Mouse (Mus musculus) neural tube, embryonic 13.5 days (tissue): ENCODE measurements around the gene Gm20605. TPM values are rescaled to one million over a fixed set of nuclear protein-coding genes. Genes with fewer than 3 reads are reported as not detected.

Source experiments
- ATAC-seq: fragments of 200-750 bp; cut with Nextera tagmentation; 2 replicates; pipeline ENCODE4 v1.8.0; 2017; ENCODE audit warnings: low read depth, mild to moderate bottlenecking, moderate TSS enrichment, moderate library complexity
- H3K27ac ChIP-seq: fragments of 300-500 bp; sonication (generic); replicated peaks from 2 replicates; pipeline ENCODE4 v1.5.1; 2015; ENCODE audit warnings: moderate library complexity, mild to moderate bottlenecking, inconsistent platforms
- H3K27me3 ChIP-seq: fragments of 300-500 bp; sonication (generic); 2 replicates; pipeline ENCODE4 v1.6.1; 2015; ENCODE audit warnings: mild to moderate bottlenecking, inconsistent platforms
- H3K36me3 ChIP-seq: fragments of 300-500 bp; sonication (generic); 2 replicates; pipeline ENCODE4 v1.6.1; 2015; ENCODE audit warnings: mild to moderate bottlenecking, inconsistent platforms
- H3K4me1 ChIP-seq: fragments of 300-500 bp; sonication (generic); replicated peaks from 2 replicates; pipeline ENCODE4 v1.6.1; 2015; ENCODE audit warnings: inconsistent platforms
- H3K4me2 ChIP-seq: fragments of 300-500 bp; sonication (generic); 2 replicates; pipeline ENCODE4 v1.6.1; 2015; ENCODE audit warnings: inconsistent platforms, mild to moderate bottlenecking, moderate library complexity
- H3K4me3 ChIP-seq: fragments of 300-500 bp; sonication (generic); 2 replicates; pipeline ENCODE4 v1.5.1; 2015; ENCODE audit warnings: mild to moderate bottlenecking, inconsistent platforms
- H3K9ac ChIP-seq: fragments of 300-500 bp; sonication (generic); 2 replicates; pipeline ENCODE4 v1.6.1; 2015; ENCODE audit warnings: moderate library complexity, mild to moderate bottlenecking, inconsistent platforms
- H3K9me3 ChIP-seq: fragments of 300-500 bp; sonication (generic); 2 replicates; pipeline ENCODE4 v1.6.1; 2016; ENCODE audit warnings: inconsistent platforms
- WGBS: fragments of 180-500 bp; shearing (Covaris S2); methylation state at CpG from one replicate; pipeline ENCODE4 v1.1.7; 2015; 5-methylcytosine and 5-hydroxymethylcytosine counted together
- polyA plus RNA-seq: library from polyadenylated mRNA; unstranded; fragments of >200 nt; fragmentation: Nextera tagmentation; extraction: Ambion mirVana; gene quantifications from 2 replicates; pipeline ENCODE4 v1.2.1, GENCODE M21; 2015

Gm20605 gene
- polyA plus RNA-seq, 1 experiment from 2014 or later, result 7.9 TPM

- H3K27ac ChIP-seq, result peak overlapping the region; percentile 77
- H3K27me3 ChIP-seq, result no peaks in the 10 kb centered on the region
- peak overlapping the region; percentile 69 for H3K4me3 ChIP-seq
- under 1% methylated on average over 19 of the region's 19 CpGs for WGBS
- ATAC-seq, result peak; percentile 65
- H3K36me3 ChIP-seq, result peaks cover 17% of the 10 kb centered on the region
- peaks cover 45% of the 10 kb centered on the region for H3K4me1 ChIP-seq
- peak overlapping the region; percentile 94 for H3K9ac ChIP-seq
- no peaks in the 10 kb centered on the region for H3K9me3 ChIP-seq
- peak overlapping the region; percentile 90 for H3K4me2 ChIP-seq
Measured at GRCm38 (mm10) chr5:137600281-137600618, 28.7 kb upstream of the Gm20605 start.

GRCm38 (mm10) chr5:137600619-137601364 is 28.2 kb upstream of the Gm20605 start, which contains the start of gene Mospd3:
Mospd3 (minus strand) TSS chr5:137601058.
- ATAC-seq, result peak; percentile 95
- H3K27me3 ChIP-seq, result no peaks in the 10 kb centered on the region
- H3K4me3 ChIP-seq, result peak within 1 kb of the TSS; percentile 69
- H3K4me1 ChIP-seq, result peaks cover 45% of the 10 kb centered on the region
- under 1% methylated on average over 41 of the region's 41 CpGs for WGBS
- no peaks in the 10 kb centered on the region for H3K9me3 ChIP-seq
- peak within 1 kb of the TSS; percentile 90 for H3K4me2 ChIP-seq
- H3K9ac ChIP-seq, result peak within 1 kb of the TSS; percentile 94
- peaks cover 17% of the 10 kb centered on the region for H3K36me3 ChIP-seq
- peak within 1 kb of the TSS; percentile 77 for H3K27ac ChIP-seq

- Histone ChIP-seq H3K4me1 (peaks cover 45% of the 10 kb centered on the region), H3K4me2 (peak overlapping the region; percentile 90), H3K27ac (peak overlapping the region; percentile 9; the same call in 1 of the 2 replicates), H3K36me3 (peaks cover 17% of the 10 kb centered on the region), H3K9me3 (no peaks in the 10 kb centered on the region), H3K4me3 (peak overlapping the region; percentile 69), H3K27me3 (no peaks in the 10 kb centered on the region), H3K9ac (peak overlapping the region; percentile 66)
- no peak for ATAC-seq
- WGBS, result 2% methylated on average over 22 of the region's 22 CpGs
Measured at GRCm38 (mm10) chr5:137601365-137601729, 27.6 kb upstream of the Gm20605 start.

GRCm38 (mm10) chr5:137607860-137608653 is 20.9 kb upstream of the Gm20605 start:
- no peak for ATAC-seq
- WGBS, result 8% methylated on average over 26 of the region's 26 CpGs
- Histone ChIP-seq H3K4me1 (peaks cover 29% of the 10 kb centered on the region), H3K27ac (no peak overlapping the region), H3K4me3 (peak overlapping the region; percentile 16), H3K9ac (peak overlapping the region; percentile 62), H3K9me3 (no peaks in the 10 kb centered on the region), H3K27me3 (peaks cover 21% of the 10 kb centered on the region), H3K4me2 (peak overlapping the region; percentile 45), H3K36me3 (no peaks in the 10 kb centered on the region)

- peak overlapping the region; percentile 45 for H3K4me2 ChIP-seq
- H3K36me3 ChIP-seq, result no peaks in the 10 kb centered on the region
- ATAC-seq, result no peak
- 15% methylated on average over 22 of the region's 23 CpGs for WGBS
- no peak overlapping the region for H3K27ac ChIP-seq
- peak overlapping the region; percentile 16 for H3K4me3 ChIP-seq
- peaks cover 21% of the 10 kb centered on the region for H3K27me3 ChIP-seq
- H3K9me3 ChIP-seq, result no peaks in the 10 kb centered on the region
- peaks cover 24% of the 10 kb centered on the region for H3K4me1 ChIP-seq
- peak overlapping the region; percentile 62 for H3K9ac ChIP-seq
Measured at GRCm38 (mm10) chr5:137608654-137609190, 20.3 kb upstream of the Gm20605 start.

- H3K27me3 ChIP-seq, result peaks cover 21% of the 10 kb centered on the region
- no peak overlapping the region for H3K9ac ChIP-seq
- H3K36me3 ChIP-seq, result no peaks in the 10 kb centered on the region
- H3K4me3 ChIP-seq, result no peak overlapping the region
- 0 out of 2 replicates have a peak overlapping the region, but pooled peaks have one; percentile 45 for H3K4me2 ChIP-seq
- ATAC-seq, result no peak
- peaks cover 21% of the 10 kb centered on the region for H3K4me1 ChIP-seq
- no peak overlapping the region for H3K27ac ChIP-seq
- no peaks in the 10 kb centered on the region for H3K9me3 ChIP-seq
- 45% methylated on average over 3 of the region's 3 CpGs for WGBS
Measured at GRCm38 (mm10) chr5:137609292-137609691, 19.7 kb upstream of the Gm20605 start.

GRCm38 (mm10) chr5:137610056-137610455 is 18.9 kb upstream of the Gm20605 start:
- 74% methylated on average over 4 of the region's 4 CpGs for WGBS
- Histone ChIP-seq H3K27me3 (peaks cover 21% of the 10 kb centered on the region), H3K4me1 (peaks cover 21% of the 10 kb centered on the region), H3K4me2 (peak overlapping the region; percentile 37), H3K36me3 (no peaks in the 10 kb centered on the region), H3K27ac (no peak overlapping the region), H3K9ac (0 out of 2 replicates have a peak overlapping the region, but pooled peaks have one; percentile 47), H3K9me3 (no peaks in the 10 kb centered on the region), H3K4me3 (peak overlapping the region; percentile 10)
- ATAC-seq, result no peak

GRCm38 (mm10) chr5:137610548-137611244 is 18.3 kb upstream of the Gm20605 start:
- Histone ChIP-seq H3K36me3 (no peaks in the 10 kb centered on the region), H3K4me3 (peak overlapping the region; percentile 10), H3K4me2 (peak overlapping the region; percentile 37), H3K27ac (peak overlapping the region; percentile 78), H3K27me3 (peaks cover 21% of the 10 kb centered on the region), H3K9ac (peak overlapping the region; percentile 47; the same call in 1 of the 2 replicates), H3K4me1 (peaks cover 21% of the 10 kb centered on the region), H3K9me3 (no peaks in the 10 kb centered on the region)
- 20% methylated on average over 12 of the region's 12 CpGs for WGBS
- no peak for ATAC-seq

GRCm38 (mm10) chr5:137611245-137611602 is 17.8 kb upstream of the Gm20605 start:
- no peaks in the 10 kb centered on the region for H3K36me3 ChIP-seq
- H3K27me3 ChIP-seq, result peaks cover 21% of the 10 kb centered on the region
- peak overlapping the region; percentile 10 for H3K4me3 ChIP-seq
- H3K4me1 ChIP-seq, result peaks cover 21% of the 10 kb centered on the region
- peak overlapping the region; percentile 47; the same call in 1 of the 2 replicates for H3K9ac ChIP-seq
- peak overlapping the region; percentile 78 for H3K27ac ChIP-seq
- H3K4me2 ChIP-seq, result peak overlapping the region; percentile 37
- no peaks in the 10 kb centered on the region for H3K9me3 ChIP-seq
- 0 out of 2 replicates have a peak, but pooled peaks have one; percentile 8 for ATAC-seq
- WGBS, result 44% methylated on average over 6 of the region's 6 CpGs

- no peaks in the 10 kb centered on the region for H3K36me3 ChIP-seq
- H3K4me1 ChIP-seq, result peaks cover 17% of the 10 kb centered on the region
- H3K27ac ChIP-seq, result no peak overlapping the region
- no peak for ATAC-seq
- no peak overlapping the region for H3K9ac ChIP-seq
- H3K9me3 ChIP-seq, result no peaks in the 10 kb centered on the region
- no peak overlapping the region for H3K4me2 ChIP-seq
- H3K27me3 ChIP-seq, result peaks cover 12% of the 10 kb centered on the region
- WGBS, result 76% methylated on average over 5 of the region's 5 CpGs
- H3K4me3 ChIP-seq, result no peak overlapping the region
Measured at GRCm38 (mm10) chr5:137613076-137613475, 15.9 kb upstream of the Gm20605 start.

GRCm38 (mm10) chr5:137613550-137613949 is 15.4 kb upstream of the Gm20605 start, which contains the start of gene Pcolce:
Pcolce (minus strand) TSS chr5:137613784.
- WGBS, result 63% methylated on average over 11 of the region's 11 CpGs
- H3K4me3 ChIP-seq, result no peak within 1 kb of the TSS
- no peaks in the 10 kb centered on the region for H3K36me3 ChIP-seq
- ATAC-seq, result no peak
- no peak within 1 kb of the TSS for H3K27ac ChIP-seq
- H3K4me1 ChIP-seq, result peaks cover 12% of the 10 kb centered on the region
- H3K27me3 ChIP-seq, result peaks cover 7% of the 10 kb centered on the region
- no peaks in the 10 kb centered on the region for H3K9me3 ChIP-seq
- H3K4me2 ChIP-seq, result no peak within 1 kb of the TSS
- H3K9ac ChIP-seq, result no peak within 1 kb of the TSS
